Mouse (Mus musculus) hematopoietic stem cell, adult 5-6 weeks (primary cell): Measurements from ENCODE around the gene Cdt1. TPM values are rescaled to one million over a fixed set of nuclear protein-coding genes. Genes with fewer than 3 reads are reported as not detected.

ENCODE experiments used
- ATAC-seq, 2 experiments: fragments of 125-278 bp in 1 of 2; replicated peaks in 1 of 2; 2 replicates each; pipeline ENCODE4 v1.8.0; 2016 to 2017; ENCODE audit warnings: inconsistent platforms in 2 of 2, mild to moderate bottlenecking in 2 of 2, moderate number of reproducible peaks in 2 of 2, low read depth in 1 of 2, moderate TSS enrichment in 1 of 2; ENCODE audit not compliant: low FRiP score in 2 of 2, poor library complexity in 2 of 2, severe bottlenecking in 2 of 2, insufficient read depth in 1 of 2, low TSS enrichment in 1 of 2
- total RNA-seq: library from RNA; stranded (forward); fragments of 172-1452, 232-1000 nt; gene quantifications from 2 replicates; pipeline ENCODE4 v1.2.3, GENCODE M21; 2017

Cdt1 gene
- total RNA-seq, 1 experiment from 2014 or later, result 30.8 TPM

DNA sequence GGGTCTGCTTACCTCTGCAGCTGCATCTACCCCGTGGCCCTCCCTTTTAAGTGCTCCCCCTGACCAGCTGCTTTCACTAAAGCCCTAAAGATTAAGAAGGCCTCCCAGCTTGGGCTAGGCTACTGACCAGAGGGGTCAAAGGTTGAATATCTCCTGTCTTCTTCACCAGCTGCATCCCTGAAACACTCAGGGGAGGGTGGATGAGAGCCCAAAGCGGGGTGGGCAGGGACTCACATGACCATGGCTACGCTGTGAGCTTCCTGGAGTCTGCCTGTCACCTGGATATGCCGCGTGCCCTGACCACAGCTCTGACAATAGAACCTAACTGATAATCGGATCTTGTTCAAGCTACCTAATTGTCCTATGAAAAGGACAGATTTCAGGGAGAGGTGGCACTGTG is 54.9 kb downstream of the Cdt1 start, which contains the start of gene Pabpn1l:
Gene Pabpn1l (minus strand): TSS at position 13 of the 400 bp plus-strand sequence.
- ATAC-seq, result no peak

Other genes with a start within 250 kb of the Cdt1 start
- not detected in 2 replicates for gene Trhr2, start 207.3 kb upstream of the Cdt1 start, total RNA-seq
- 71.2 and 73.6 TPM in 2 replicates for gene Zc3h18, start 191.4 kb upstream of the Cdt1 start, total RNA-seq
- gene Il17c, start 146.0 kb upstream of the Cdt1 start, total RNA-seq, result not detected in 2 replicates
- 35.2 and 89.7 TPM in 2 replicates for gene Cyba, start 135.1 kb upstream of the Cdt1 start, total RNA-seq
- 4.8 and 6.7 TPM in 2 replicates for gene Mvd, start 124.6 kb upstream of the Cdt1 start, total RNA-seq
- gene Snai3, start 107.3 kb upstream of the Cdt1 start, total RNA-seq, result not detected in 2 replicates
- 49.4 and 52.2 TPM in 2 replicates for gene Rnf166, start 92.0 kb upstream of the Cdt1 start, total RNA-seq
- gene Ctu2, start 91.9 kb upstream of the Cdt1 start, total RNA-seq, result 10.0 and 10.2 TPM in 2 replicates
- 12.9 and 23.6 TPM in 2 replicates for gene Piezo1, start 16.7 kb upstream of the Cdt1 start, total RNA-seq
- gene Aprt, start 8.9 kb downstream of the Cdt1 start, total RNA-seq, result 80.7 and 87.1 TPM in 2 replicates
- gene Galns, start 43.4 kb downstream of the Cdt1 start, total RNA-seq, result 13.9 and 15.1 TPM in 2 replicates
- gene Trappc2l, start 43.6 kb downstream of the Cdt1 start, total RNA-seq, result 9.6 and 19.3 TPM in 2 replicates
- not detected in 2 replicates for gene Pabpn1l, start 54.7 kb downstream of the Cdt1 start, total RNA-seq
- 15.9 and 20.5 TPM in 2 replicates for gene Cbfa2t3, start 131.1 kb downstream of the Cdt1 start, total RNA-seq
- gene Acsf3, start 207.5 kb downstream of the Cdt1 start, total RNA-seq, result 5.8 and 15.1 TPM in 2 replicates